Mouse (Mus musculus): ENCODE data around the gene Clec3b.

Clec3b gene

DNA sequence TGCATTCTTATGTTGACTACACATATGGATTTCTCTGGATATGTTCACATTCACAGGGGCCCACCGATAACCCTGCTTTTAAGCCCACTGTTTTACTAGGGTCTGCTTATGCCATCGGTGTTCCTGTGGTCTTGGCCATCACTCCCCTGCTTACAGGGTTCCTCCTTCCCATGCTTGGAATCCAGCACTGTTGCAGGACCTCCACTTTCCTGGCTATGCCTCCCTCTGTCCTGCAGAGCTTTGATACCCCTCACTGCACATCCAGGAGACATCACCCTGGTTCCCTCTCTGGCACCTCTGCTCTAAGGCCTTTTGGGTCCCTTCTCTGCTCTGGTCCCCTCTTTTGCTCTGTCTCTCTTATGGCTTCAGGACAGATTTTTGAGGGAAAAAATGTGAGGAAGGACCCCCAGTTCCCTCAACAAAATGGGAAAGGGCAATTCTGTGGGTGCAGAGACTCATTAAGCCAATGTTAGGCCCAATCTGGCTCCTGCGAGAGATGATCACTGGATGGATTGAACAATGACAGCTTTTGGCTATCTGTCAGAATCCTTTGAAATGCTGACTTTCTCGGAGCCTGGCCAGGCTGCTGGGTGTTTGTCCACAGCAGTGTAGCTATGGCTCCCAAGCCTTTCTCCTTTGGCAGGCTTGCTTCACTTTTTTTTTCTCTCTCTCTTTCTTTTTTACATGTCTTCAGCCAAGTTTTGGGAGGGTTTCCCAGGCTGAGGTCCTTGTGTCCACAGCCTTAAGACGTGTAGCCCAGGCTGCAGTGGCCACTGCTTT is at the start of gene Clec3b:
TSS of gene Clec3b (plus strand) at position 706 of the 780 bp plus-strand sequence.
- peak; percentile 61 for DNase-seq (ENCODE audit: low spot score)

DNA sequence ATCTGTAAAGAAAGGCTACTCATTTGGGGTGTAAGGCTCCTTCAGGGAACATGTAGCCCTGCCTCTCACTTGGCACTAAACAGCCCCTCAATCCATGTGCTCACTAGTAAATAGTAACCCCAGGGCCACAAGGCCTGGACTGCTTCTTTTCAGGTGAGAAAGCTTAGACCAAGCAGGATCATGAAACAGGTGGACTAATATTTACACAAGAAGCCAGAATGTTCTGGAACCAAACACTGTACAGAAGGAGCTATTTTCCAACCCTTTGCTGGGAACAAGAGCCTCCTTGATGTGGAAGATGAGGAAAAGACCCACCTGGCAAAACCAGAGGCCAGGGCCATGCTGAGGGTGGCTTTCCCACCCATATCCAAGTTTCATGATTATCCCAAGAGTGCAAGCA is 47.3 kb upstream of the Clec3b start:
- no peak for DNase-seq (ENCODE audit: low spot score)

DNA sequence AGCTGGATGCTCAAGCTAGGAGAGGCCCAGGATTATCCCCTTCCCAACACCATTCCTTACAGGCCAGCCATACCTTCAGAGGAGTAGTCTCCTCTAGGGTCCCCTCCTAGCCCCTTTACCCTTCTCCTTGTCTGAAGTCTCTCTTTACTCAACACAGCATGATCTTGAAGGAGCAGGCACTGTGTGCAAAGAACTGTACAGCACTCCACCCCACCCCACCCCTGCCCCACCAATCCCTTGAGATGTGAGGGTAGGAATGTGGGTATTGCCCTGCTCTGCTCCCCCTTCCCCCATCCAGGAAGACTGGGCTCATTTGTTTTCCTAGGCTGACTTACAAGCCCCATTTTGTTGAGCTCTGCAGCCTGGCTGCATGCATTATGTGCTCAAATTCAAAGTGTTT is 46.4 kb upstream of the Clec3b start:
- no peak for DNase-seq (ENCODE audit: low spot score)

DNA sequence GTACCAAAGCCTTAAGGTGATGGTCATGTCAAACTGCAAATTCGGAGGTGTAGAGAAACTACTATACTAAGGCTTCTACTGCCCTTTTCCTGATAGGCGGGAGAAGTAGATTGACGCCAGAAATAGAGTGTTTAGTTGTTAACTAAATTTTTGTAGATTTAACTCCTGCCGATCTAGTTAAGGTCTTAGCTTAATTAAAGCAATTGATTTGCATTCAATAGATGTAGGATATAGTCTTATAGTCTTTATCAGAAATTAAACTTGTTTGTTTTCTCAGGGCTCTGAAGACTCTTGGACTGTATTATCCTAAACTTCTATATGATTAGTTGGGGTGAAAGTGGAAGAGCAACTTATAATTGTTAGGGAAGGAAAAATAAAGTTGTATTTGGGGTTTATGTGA is 43.6 kb upstream of the Clec3b start:
- no peak for DNase-seq (ENCODE audit: low spot score)

DNA sequence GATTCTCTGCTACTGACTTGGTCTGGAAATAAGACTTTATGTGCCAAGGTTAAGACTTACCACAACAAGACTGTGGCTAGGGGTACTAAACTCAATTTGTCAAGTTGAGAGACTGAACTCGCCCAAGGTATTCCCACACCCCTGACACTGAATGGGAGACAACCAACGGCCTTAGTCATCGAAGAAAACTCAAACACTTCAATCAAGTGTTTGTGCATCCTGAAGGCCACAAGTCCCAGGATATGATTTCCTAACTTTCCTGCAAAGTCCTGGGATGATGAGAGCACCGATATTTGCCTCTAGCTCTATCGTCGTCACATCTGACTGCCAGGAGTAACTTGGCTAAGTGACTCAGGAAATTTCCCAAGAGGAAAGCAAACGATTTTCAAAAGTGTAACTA is 41.6 kb upstream of the Clec3b start:
- no peak for DNase-seq (ENCODE audit: low spot score)

DNA sequence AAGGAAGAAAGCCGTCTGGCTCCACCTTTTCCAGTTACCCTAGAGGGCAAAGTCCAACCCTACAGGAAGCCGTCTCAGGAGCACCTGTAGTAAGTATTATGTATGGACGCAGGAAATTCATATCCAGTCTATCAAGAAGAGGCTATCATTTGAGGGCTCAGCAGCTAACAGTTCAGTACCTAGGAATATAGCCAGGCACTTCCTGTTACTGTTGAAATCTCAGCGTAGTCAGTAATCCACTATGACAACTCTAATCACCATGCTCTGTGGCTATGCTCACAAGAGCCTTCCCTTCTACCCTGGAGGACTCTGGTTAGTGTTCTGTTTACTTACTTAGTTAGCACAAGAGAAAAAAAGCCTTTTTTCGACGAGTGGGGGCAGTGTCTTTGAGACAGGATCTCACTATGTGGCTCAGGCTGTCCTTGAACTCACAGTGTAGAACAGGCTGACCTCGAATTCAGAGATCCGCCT is 39.0 kb upstream of the Clec3b start:
- DNase-seq (ENCODE audit: low spot score) = no peak

DNA sequence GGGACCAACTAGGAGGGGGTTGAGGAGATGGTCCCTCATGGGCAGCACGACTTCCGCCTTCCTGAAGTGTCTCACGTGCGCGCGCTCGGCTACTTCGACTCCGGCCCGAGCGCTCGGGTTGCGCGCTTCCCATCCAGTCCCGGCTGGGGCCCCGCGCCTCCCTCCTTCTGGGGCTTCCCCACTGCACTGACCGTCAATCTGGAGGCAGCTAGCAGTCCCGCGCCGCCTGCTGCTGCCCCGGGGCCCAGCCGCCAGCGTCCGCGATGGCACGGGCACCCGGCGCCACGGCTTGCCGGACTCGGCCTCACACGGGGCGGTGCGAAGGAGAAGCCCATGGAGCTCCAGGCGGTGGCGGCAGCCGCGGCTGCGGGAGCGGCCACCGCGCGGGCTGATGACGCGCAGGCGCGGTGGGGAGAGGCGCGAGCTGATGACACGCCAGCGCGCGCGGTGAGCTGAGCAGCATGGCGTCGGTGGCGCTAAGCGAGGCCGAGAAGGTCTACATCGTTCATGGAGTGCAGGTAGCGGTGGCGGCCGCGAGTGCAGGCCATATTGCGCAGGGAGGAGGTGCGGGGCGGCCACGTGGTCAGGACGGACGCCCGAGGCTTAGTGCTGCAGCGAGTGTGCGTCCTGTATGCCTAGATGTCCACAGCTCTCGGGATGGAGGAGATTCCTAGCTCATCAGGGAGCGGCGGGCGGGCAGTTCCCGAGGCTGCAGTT is 37.8 kb upstream of the Clec3b start, which contains the start of the genes Zdhhc3 and Exosc7:
TSS of gene Zdhhc3 (minus strand) at position 401 of the 717 bp plus-strand sequence.
TSS of gene Exosc7 (plus strand) at position 411 of the 717 bp plus-strand sequence.
- DNase-seq (ENCODE audit: low spot score) = peak; percentile 92

DNA sequence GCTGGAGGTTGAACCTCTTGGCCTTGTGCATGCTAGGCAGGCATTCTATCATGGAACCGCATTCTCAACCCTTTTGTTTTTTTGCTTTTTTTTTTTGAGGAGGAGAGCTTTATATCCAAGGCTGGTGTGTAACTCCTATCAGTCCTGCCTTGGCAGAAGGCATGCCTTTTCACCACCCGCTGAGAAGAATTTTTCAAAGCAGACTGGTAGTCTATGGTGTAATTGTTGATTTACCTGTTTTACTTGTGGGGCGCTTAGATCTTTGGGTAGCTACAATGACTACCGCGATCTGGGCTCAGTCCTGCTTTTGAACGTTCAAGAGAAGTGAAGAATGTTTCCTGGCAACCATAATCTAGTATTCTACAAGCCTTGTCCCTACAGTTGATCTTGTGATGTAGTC is 36.8 kb upstream of the Clec3b start:
- no peak for DNase-seq (ENCODE audit: low spot score)

DNA sequence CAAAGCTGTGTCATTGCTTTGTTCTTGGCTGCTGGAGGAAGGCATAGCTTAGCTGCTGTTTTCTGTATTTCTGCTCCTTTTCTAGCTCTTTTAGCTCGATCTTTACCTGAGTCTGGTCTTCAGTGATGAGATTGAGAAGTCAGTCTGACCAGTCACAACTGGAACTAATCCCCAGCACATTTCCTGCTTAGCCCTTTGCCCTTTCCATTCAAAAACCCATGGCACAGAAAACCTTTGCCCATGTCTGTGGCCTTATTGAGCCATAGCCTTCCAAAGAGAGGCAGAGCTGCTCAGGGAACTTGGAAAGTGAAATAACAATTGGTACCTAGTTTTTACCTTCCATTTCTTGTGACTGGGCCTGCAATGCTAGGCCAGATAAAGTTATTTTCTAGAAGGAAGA is 35.2 kb upstream of the Clec3b start:
- DNase-seq (ENCODE audit: low spot score) = no peak

DNA sequence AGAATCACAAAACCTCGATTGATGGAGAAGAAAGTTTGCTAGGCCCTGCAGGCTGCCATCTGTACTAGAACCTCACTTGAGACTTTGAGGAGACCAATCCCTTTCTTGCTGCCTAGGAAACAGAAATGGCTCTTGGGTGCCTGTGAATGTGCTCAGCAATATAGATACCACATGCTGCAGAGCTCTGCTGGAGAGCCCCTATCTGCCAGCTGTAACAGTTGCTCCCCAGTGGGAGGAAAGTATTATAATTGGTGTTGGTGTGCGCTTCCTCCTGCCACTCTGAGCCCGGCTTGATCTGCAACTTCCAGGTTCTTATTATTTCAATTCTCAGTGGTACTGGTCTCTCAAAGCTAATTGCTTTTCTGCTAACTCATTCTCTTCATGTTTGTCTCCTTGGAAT is 27.7 kb upstream of the Clec3b start:
- DNase-seq (ENCODE audit: low spot score) = no peak

DNA sequence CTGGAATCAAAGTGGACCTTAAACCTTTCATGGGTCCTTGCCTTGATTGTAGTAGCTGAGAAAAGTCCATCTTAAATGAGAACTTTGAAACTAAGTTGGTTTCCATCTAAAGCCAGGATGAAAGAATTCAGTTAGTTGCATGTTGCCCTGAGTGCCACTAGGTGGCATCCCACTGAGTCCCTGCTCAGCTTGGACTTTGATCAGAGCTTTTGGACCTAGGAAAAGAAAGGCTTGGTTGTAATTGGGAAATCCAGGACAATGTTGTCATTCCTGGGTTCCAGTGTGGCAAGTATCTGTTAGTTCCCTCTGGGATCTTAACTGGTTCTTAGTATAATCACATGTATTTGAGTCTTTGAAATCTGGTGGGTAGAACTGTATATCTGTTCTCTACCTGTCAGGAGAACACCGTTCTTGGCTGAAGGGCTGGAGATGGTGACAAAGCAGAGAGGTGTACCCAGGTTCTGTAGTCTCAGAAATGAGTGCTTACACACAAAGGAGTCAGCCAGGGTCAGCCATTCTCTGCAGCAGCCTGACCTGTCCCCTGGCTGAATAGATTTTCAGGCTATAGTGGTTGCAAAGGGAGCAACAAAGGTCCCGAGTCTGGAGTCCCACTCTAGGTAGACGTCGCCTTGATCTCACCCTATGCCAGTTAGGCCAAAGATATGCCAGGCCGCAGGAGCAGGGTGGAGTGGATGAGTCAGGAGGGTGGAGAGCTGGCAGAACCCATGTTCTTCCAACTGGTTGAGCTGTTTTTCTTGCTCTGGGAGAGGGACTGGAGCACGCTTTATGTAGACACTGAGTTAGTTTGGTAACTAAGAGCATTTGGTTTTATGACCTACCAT is 27.0 kb upstream of the Clec3b start:
- DNase-seq (ENCODE audit: low spot score) = no peak

DNA sequence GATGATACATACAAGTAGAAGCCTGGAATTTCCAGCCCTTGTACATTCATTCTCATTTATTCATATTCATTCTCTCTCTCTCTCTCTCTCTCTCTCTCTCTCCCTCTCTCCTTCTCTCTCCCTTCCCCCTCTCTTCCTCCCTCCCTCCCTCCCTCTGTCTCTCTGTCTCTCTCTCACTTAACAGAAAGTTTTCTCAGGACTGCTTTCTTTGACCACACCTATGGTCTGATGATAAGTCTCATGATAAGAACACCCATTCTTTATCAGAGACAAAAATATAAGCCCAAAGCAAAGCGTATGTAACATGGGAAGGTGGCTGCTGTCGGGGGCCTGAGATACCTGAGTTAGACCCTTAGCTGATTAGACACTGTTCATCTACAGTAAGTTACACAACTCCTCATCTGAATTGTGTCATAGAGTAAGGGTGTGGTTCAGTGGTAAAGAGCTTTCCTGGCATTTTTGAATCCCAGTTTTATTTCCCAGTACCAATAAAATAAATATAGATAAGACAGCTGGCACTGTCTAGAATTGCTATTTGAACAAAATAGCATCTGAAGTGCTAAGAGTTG is 26.2 kb upstream of the Clec3b start:
- no peak for DNase-seq (ENCODE audit: low spot score)

DNA sequence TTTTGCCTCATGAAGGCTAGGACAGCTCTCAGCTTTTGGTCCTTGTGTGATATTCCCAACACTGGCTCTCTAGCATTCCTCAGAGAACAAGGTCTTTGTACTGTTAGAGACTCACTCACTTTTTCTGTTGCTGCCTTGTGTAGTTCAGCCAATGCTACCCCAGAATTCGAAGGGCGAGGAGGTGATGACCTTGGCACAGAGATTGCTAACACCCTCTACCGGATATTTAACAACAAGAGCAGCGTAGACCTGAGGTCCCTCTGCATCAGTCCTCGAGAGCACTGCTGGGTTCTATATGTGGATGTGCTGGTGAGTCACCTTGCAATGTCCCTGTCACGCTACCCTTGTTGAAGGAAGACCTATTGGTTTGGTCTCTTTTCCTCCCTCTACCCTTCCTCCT is 23.1 kb upstream of the Clec3b start:
- no peak for DNase-seq (ENCODE audit: low spot score)

DNA sequence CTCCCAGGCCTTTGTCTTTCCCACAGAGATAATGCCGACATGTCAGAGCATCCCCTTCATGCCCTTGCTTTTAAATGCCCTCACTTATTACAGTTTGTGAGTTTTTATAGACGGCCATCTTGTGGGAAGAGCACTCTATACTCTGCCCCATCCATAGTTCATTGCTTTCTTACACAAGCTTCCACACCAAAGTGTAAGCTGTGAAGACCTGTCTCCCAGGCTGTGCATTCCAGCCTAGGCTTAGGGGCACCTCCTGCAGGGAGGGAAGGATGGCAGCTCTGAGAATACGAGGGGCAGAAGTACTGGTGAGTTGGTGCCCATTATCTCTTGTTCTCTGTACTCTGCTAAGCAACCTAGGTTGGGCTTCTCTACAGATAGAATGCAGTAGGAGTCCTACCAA is 17.8 kb upstream of the Clec3b start:
- no peak for DNase-seq (ENCODE audit: low spot score)

DNA sequence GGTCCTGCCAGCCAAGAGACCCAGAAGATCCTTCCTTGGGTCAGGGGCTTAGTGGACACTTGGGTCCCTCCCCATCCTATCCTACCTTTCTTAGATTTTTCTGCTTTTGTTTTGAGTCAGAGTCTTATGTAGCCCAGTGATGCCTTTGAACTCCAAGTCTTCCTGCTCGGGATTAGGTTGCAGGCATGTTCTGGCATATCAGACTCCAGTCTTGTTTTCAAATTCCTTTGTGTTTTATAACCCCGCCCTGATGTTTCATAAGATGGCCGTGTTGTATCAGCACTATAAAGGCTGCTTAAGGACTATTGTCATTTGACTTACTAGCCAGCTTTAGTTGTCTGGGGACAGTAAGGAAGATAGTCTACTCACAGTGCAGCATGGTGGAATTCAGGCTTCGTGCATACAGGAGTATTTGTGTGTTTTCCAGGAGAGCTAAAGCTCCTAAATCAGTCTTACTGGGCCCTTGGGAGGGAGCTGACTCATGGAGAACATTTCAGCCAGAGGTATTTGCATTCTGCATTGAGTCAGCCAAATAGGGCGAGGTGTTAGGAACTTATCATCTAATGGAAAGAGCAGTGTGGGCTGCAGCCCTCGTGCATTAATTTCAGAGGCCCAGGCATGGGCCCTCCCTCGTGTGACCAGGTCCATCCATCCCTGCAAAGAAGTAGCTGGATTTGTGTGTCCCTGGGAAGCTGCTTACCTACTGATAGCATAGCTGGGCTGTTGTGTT is 13.6 kb upstream of the Clec3b start:
- DNase-seq (ENCODE audit: low spot score) = no peak

DNA sequence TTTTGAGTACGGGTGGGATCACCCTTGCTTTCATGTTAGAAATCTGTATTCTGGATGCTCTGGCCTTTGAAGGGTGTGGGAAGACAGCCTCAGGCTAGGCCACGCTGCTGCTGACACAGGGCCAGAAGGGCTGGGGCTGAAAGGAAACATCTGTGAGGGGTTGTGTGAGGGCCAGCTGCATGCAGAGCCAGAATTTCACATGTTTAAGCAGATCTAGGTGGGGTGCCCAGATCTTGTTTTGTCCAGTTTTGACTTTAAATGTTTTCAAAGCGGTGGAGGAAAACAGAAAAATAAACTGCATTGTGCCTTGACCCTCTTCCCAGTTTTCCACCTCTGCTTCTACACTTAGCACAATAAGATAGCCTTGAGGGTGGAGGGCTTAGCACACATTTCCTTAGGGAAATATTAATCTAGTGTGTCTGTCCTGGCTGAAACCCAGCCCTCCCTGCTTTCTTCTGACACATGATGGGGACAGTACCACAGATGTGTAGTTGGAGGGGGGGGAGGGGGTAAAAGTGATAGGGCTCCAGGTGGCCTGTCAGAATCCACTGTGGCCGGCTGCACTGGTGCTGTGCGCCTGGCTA is 11.8 kb upstream of the Clec3b start:
- peak; percentile 74 for DNase-seq (ENCODE audit: low spot score)

DNA sequence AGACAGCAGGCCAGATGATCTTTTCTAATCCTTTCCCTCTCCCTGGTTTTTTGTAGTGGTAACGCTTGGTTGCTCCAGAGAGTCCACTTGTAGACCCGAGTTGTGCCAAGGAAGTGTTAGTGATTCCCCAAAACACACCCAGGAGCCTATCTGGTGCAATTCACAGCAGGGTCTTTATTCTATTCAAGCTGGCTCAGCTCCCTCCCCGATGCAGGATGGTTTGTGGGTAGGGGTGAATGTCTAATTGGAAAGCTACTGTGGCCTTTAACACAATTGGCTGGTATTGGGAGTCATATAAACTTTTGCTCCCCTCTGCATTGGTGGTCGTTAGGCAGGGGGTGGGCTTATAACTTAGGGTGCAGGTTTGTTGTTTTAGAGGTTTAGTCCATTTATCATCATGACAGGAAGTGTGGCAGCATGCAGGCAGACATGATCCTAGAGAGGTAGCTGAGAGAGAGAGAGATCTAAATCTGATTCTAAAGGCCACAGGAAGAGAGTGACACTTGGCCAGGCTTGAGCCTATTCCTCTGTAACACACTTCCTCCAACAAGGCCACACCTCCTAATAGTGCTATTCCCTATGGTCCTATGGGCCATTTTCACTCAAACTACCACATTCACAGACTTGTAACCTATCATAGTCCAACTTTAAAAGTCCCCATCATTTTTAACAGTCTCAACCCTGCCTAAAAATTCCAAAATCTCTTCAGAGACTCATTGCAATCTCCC is 10.7 kb upstream of the Clec3b start:
- DNase-seq (ENCODE audit: low spot score) = no peak

DNA sequence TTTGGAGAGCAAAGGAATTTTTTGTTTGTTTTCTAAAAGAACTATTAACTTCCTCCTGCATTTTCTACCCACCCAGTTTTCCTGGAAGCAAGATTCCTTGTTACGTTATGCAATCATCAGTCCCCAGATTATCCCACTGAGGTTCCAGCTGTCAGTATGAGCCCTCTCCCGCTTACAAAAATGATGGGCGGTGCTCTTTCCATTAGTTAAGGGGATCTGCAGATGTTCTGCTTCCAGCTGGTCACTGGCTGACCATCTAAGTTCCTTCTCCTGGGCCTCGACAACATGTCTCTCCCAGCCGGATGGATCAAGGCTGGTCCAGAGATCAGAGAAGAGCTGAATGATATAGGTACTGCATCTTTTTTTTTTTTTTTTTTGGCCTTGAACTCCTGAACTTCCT is 2.3 kb upstream of the Clec3b start:
- DNase-seq (ENCODE audit: low spot score) = no peak

DNA sequence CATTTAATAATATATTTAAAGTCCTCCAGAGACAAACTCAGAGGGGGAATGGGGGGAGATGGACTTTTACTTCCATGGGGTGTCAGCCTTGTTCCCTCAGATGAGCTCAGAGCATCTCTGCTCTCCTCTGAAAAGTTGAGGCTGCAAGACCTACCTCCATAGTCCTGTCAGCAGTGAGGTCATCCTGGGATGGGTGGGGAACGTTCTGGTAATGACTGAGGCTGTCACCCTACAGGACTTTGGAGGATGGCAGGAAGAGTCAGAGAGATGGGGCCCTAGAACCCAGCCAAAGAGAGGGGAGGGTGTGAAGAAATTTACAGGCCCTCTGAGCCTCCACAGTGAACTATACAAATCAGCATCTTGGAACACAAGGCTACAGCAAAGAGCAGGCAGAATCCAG is 815 bp downstream of the Clec3b start:
- DNase-seq (ENCODE audit: low spot score) = no peak

DNA sequence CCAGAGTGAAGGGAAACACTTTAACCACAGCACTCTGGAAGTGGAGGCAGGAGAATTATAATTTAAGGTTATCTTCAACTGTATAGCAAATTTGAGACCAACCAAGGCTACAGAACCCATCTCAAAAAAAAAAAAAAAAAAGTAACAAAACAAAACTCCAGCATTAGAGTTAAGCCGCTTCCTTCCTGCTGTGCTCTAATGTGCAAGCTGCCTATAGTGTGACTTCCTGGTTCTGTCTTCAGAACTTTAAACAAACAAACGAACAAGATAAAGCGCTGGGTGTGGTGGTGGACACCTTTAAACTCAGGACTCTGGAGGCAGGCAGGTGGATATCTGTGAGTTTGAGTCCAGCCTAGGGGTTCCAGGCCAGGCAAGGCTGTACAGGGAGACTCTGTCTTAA is 1.3 kb downstream of the Clec3b start:
- DNase-seq (ENCODE audit: low spot score) = no peak
